Mouse (Mus musculus) mesoderm, embryonic 11.5 days (tissue): ENCODE measurements at regions not wholly inside any gene's neighbourhood (a gene's known extent, or its start where the extent isn't known, plus 50 kb on each side); places are given as distances from the start of the nearest gene placed in this dataset.

ENCODE experiments used
- DNase-seq: peaks from one replicate; pipeline ENCODE4 v3.0.0-alpha.2; 2012; ENCODE audit warnings: low read depth, low spot score

GRCm38 (mm10) chr8:10096413-10096812, 57.3 kb upstream of the Myo16 start:
- no peak for DNase-seq

GRCm38 (mm10) chr8:10096968-10097547, 56.7 kb upstream of the Myo16 start:
- peak; percentile 67 for DNase-seq
